Mouse (Mus musculus) C2C12 (cell line): Measurements from ENCODE around the gene Spg20. TPM values are rescaled to one million over a fixed set of nuclear protein-coding genes. Genes with fewer than 3 reads are reported as not detected.

ENCODE experiments used
- H3K27me3 ChIP-seq: one replicate; pipeline ENCODE4 v1.6.1; 2011; ENCODE audit not compliant: control insufficient read depth, insufficient read depth, insufficient read length
- H3K36me3 ChIP-seq: one replicate; pipeline ENCODE4 v1.6.1; 2011; ENCODE audit not compliant: control insufficient read depth, insufficient read depth
- H3K4me3 ChIP-seq: one replicate; pipeline ENCODE4 v1.5.1; 2011; ENCODE audit warnings: mild to moderate bottlenecking, control low read depth; ENCODE audit not compliant: poor library complexity, insufficient read depth, severe bottlenecking
- H3K79me2 ChIP-seq: one replicate; pipeline ENCODE4 v1.6.1; 2011; ENCODE audit not compliant: control insufficient read depth, insufficient read depth
- H3K79me3 ChIP-seq: one replicate; pipeline ENCODE4 v1.6.1; 2011; ENCODE audit warnings: low read depth, control low read depth
- H3ac ChIP-seq: one replicate; pipeline ENCODE3; 2011; ENCODE audit warnings: low read depth; ENCODE audit not compliant: control insufficient read depth, insufficient read length
- CEBPB ChIP-seq: IDR thresholded peaks from one replicate; pipeline ENCODE4 v1.6.1; 2011; ENCODE audit warnings: low read depth, mild to moderate bottlenecking, control low read depth, moderate library complexity
- CTCF ChIP-seq: IDR thresholded peaks from one replicate; pipeline ENCODE4 v1.5.1; 2011; ENCODE audit not compliant: control insufficient read depth, insufficient read depth, insufficient read length
- FOSL1 ChIP-seq: IDR thresholded peaks from one replicate; pipeline ENCODE4 v1.8.0; 2011; ENCODE audit warnings: mild to moderate bottlenecking, low read length; ENCODE audit not compliant: poor library complexity, insufficient read depth, severe bottlenecking
- MAX ChIP-seq: IDR thresholded peaks from one replicate; pipeline ENCODE4 v1.6.1; 2011; ENCODE audit warnings: mild to moderate bottlenecking, control low read depth
- MYOD1 ChIP-seq: IDR thresholded peaks from one replicate; pipeline ENCODE4 v1.6.1; 2011; ENCODE audit warnings: low read depth; ENCODE audit not compliant: control insufficient read depth, insufficient read length
- MYOG ChIP-seq: IDR thresholded peaks from one replicate; pipeline ENCODE4 v1.6.1; 2011; ENCODE audit not compliant: control insufficient read depth, insufficient read length; ENCODE audit errors: extremely low read depth
- USF1 ChIP-seq: IDR thresholded peaks from one replicate; pipeline ENCODE4 v1.6.1; 2011; ENCODE audit warnings: low read depth, mild to moderate bottlenecking, control low read depth, moderate library complexity
- polyA plus RNA-seq: library from polyadenylated mRNA; unstranded; fragments of >200 nt; fragmentation: generic; extraction: Trizol; gene quantifications from one replicate; pipeline ENCODE4 v1.2.1, GENCODE M21; 2012; ENCODE audit warnings: missing spikeins

The Spg20 gene
- polyA plus RNA-seq, 1 experiment = 24.0 TPM

- TF ChIP-seq MAX (no peak), FOSL1 (no peak), MYOD1 (no peak), USF1 (no peak), MYOG (no peak), CTCF (no peak), CEBPB (no peak)
- no peaks in the 10 kb centered on the region for H3K36me3 ChIP-seq
- H3K79me2 ChIP-seq = no peaks in the 10 kb centered on the region
- H3K79me3 ChIP-seq = no peaks in the 10 kb centered on the region
- H3K27me3 ChIP-seq = no peaks in the 10 kb centered on the region
- H3K4me3 ChIP-seq = no peak overlapping the region
- H3ac ChIP-seq = no peak overlapping the region
Observed at GRCm38 (mm10) chr3:55084781-55085180, 27.1 kb upstream of the Spg20 start.

GRCm38 (mm10) chr3:55085716-55086115, 26.2 kb upstream of the Spg20 start:
- Histone ChIP-seq H3ac (no peak overlapping the region), H3K27me3 (no peaks in the 10 kb centered on the region), H3K79me2 (no peaks in the 10 kb centered on the region), H3K4me3 (no peak overlapping the region), H3K79me3 (no peaks in the 10 kb centered on the region), H3K36me3 (no peaks in the 10 kb centered on the region)
- no peak for TF ChIP-seq FOSL1
- TF ChIP-seq MYOG = no peak
- TF ChIP-seq CTCF = no peak
- no peak for TF ChIP-seq MYOD1
- no peak for TF ChIP-seq CEBPB
- no peak for TF ChIP-seq MAX
- no peak for TF ChIP-seq USF1

- H3K36me3 ChIP-seq = no peaks in the 10 kb centered on the region
- H3ac ChIP-seq = no peak overlapping the region
- no peaks in the 10 kb centered on the region for H3K79me2 ChIP-seq
- TF ChIP-seq MYOD1 (no peak), CTCF (no peak), USF1 (no peak), MYOG (no peak), MAX (no peak), FOSL1 (no peak), CEBPB (no peak)
- no peak overlapping the region for H3K4me3 ChIP-seq
- H3K79me3 ChIP-seq = no peaks in the 10 kb centered on the region
- no peaks in the 10 kb centered on the region for H3K27me3 ChIP-seq
Observed at GRCm38 (mm10) chr3:55086948-55087347, 25.0 kb upstream of the Spg20 start.

- TF ChIP-seq CEBPB (no peak), USF1 (no peak), CTCF (no peak), FOSL1 (no peak), MYOG (no peak)
- H3ac ChIP-seq = no peak overlapping the region
- no peaks in the 10 kb centered on the region for H3K79me2 ChIP-seq
- H3K4me3 ChIP-seq = no peak overlapping the region
- H3K79me3 ChIP-seq = no peaks in the 10 kb centered on the region
- no peaks in the 10 kb centered on the region for H3K36me3 ChIP-seq
- H3K27me3 ChIP-seq = no peaks in the 10 kb centered on the region
Observed at GRCm38 (mm10) chr3:55087360-55087759, 24.5 kb upstream of the Spg20 start.

DNA sequence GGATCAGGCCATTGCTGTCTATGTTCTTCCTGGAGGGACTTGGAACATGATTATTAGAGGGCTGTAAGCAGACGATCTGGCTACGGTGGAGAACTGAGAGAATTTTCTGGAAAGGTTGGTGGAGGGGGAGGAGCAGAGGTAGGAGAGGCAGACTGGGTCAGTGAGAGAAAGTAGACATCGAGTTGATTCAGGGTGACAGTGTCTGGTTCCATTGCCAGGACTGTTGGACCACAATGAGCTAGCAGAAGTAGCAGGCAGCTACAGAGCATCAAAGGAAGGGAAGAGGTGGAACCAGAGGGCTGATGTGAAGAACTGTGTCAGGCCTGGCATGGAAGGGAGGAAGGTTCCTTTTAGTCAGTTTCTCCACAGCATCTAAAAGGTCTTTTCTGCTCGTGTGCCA, 23.5 kb upstream of the Spg20 start:
- H3K79me3 ChIP-seq = no peaks in the 10 kb centered on the region
- no peaks in the 10 kb centered on the region for H3K79me2 ChIP-seq
- no peak overlapping the region for H3K4me3 ChIP-seq
- no peaks in the 10 kb centered on the region for H3K36me3 ChIP-seq
- TF ChIP-seq FOSL1 (no peak), USF1 (no peak), MYOD1 (no peak), CEBPB (no peak), CTCF (no peak), MYOG (no peak), MAX (no peak)
- H3K27me3 ChIP-seq = no peaks in the 10 kb centered on the region
- H3ac ChIP-seq = no peak overlapping the region

- Histone ChIP-seq H3K4me3 (no peak overlapping the region), H3ac (no peak overlapping the region), H3K79me2 (no peaks in the 10 kb centered on the region), H3K79me3 (no peaks in the 10 kb centered on the region), H3K36me3 (no peaks in the 10 kb centered on the region), H3K27me3 (no peaks in the 10 kb centered on the region)
- TF ChIP-seq FOSL1 (no peak), MYOD1 (no peak), USF1 (no peak), CEBPB (no peak), CTCF (no peak), MAX (no peak), MYOG (no peak)
Observed at GRCm38 (mm10) chr3:55088843-55089242, 23.1 kb upstream of the Spg20 start.
